Mouse (Mus musculus) T-helper 2 cell (primary cell): Measurements from ENCODE around the gene Cdt1.
"Not testable (repeated sequence)": the region's sequence is repeated elsewhere in the genome, so short reads cannot be mapped to it uniquely, and the experiment has no call there.

Experiments
- in situ Hi-C: fragments of 300-600 bp; cut with MboI, MseI; formaldehyde crosslinking; loops from one replicate; pipeline ENCODE4 v1.15.1; 2025; ENCODE audit warnings: high pct_unique_total_duplicates

The Cdt1 gene

GRCm38 (mm10) chr8:122548891-122549439 lies 18.9 kb upstream of the Cdt1 start:
- in situ Hi-C loops = loop anchor here (5.0 kb wide), 1 partner anchor 47 kb away; no protein-coding TSS in a partner anchor

GRCm38 (mm10) chr8:122550234-122550994 lies 17.4 kb upstream of the Cdt1 start:
- in situ Hi-C loops = no loop called here

GRCm38 (mm10) chr8:122550995-122551264 lies 16.9 kb upstream of the Cdt1 start:
- in situ Hi-C loops = no loop called here

GRCm38 (mm10) chr8:122551265-122552051 lies 16.4 kb upstream of the Cdt1 start, which contains the start of gene Piezo1:
TSS of gene Piezo1 (minus strand) at chr8:122551329.
- in situ Hi-C loops = no loop called here

- in situ Hi-C loops = no loop called here
These were observed 13.0 kb upstream of the Cdt1 start for GRCm38 (mm10) chr8:122554786-122555185.

- in situ Hi-C loops = no loop called here
These were observed 11.5 kb upstream of the Cdt1 start for GRCm38 (mm10) chr8:122556030-122557009.

GRCm38 (mm10) chr8:122557248-122558038 lies 10.4 kb upstream of the Cdt1 start:
- in situ Hi-C loops = no loop called here

- in situ Hi-C loops = no loop called here
These were observed 9.0 kb upstream of the Cdt1 start for GRCm38 (mm10) chr8:122558671-122559349.

- in situ Hi-C loops = no loop called here
These were observed 6.6 kb upstream of the Cdt1 start for GRCm38 (mm10) chr8:122561199-122561598.

- in situ Hi-C loops = no loop called here
These were observed 3.2 kb upstream of the Cdt1 start for GRCm38 (mm10) chr8:122564363-122565352.

GRCm38 (mm10) chr8:122566766-122567165 lies 1.0 kb upstream of the Cdt1 start:
- in situ Hi-C loops = no loop called here

GRCm38 (mm10) chr8:122568109-122568504 lies 292 bp downstream of the Cdt1 start:
- in situ Hi-C loops = no loop called here

GRCm38 (mm10) chr8:122568881-122569309 lies 1.1 kb downstream of the Cdt1 start:
- in situ Hi-C loops = no loop called here

- in situ Hi-C loops = no loop called here
These were observed 1.5 kb downstream of the Cdt1 start for GRCm38 (mm10) chr8:122569329-122569728.

- in situ Hi-C loops = no loop called here
These were observed 2.2 kb downstream of the Cdt1 start for GRCm38 (mm10) chr8:122569996-122570395.

GRCm38 (mm10) chr8:122571153-122571552 lies 3.3 kb downstream of the Cdt1 start:
- in situ Hi-C loops = no loop called here

- in situ Hi-C loops = no loop called here
These were observed 4.0 kb downstream of the Cdt1 start for GRCm38 (mm10) chr8:122571750-122572267.

- in situ Hi-C loops = no loop called here
These were observed 4.9 kb downstream of the Cdt1 start for GRCm38 (mm10) chr8:122572751-122573150.

- in situ Hi-C loops = not testable (repeated sequence)
These were observed 5.4 kb downstream of the Cdt1 start for GRCm38 (mm10) chr8:122573176-122573575.
